ENCODE assay signal across 15 mouse cellular contexts in the genomic region with DNA sequence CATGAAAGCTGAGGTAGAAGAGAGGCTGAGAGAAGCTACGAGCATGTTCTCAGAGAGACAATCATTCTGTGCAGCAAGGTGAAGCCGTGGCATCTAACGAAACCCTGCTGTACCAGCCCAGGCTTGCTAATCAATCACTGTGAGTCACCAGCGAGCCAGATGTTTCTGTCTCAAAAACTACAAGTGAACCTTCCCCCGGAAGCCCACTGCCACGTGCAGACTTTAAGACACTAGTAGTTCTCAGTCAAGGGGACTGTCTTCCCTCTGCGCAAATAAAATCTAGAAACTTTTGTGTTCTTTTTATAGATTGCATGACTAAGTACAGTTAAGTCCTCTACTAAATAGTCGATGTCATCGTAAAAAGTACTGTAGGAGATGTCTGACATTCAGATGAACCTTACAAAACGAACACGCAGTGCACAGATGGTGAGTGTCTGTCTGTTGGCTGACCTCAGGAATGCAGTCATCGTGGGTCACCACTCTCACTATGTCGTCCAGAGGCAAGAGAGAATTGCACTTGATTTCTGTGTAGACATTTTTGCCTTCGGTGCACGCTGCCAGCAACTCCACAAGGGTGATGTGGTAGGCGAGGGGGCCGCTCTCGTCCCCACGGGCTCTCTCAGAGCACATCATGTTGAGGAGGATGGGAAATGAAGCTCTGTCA.
DNase-seq lines count a peak whose midpoint lies in the region; ATAC-seq and TF ChIP-seq lines count a peak whose summit lies in the region.
"Had no signal": no experiment of that assay in that cellular context is flagged by ENCODE, and none has a peak within 500 bp of the region (broad histone marks: within the 10 kb centered on the region; RNA-seq: fewer than 3 reads in every experiment).

No protein-coding gene starts in this region.

- peak overlapping the region; percentile 4; the same call in 1 of the 2 replicates for H3K27ac ChIP-seq in gastrocnemius, adult 2 months
- H3K27ac ChIP-seq in kidney, adult 2 months (ENCODE audit: insufficient read depth, low read depth, low read length) = no peak overlapping the region
- no peak overlapping the region for H3K27ac ChIP-seq in hindbrain, embryonic 14.5 days
- H3K27ac ChIP-seq: forebrain, embryonic 13.5 days; heart, embryonic 15.5 days; liver, embryonic 13.5 days; stomach, embryonic 15.5 days had no signal

- 69% methylated on average over 19 of the region's 19 CpGs for WGBS in kidney, adult 2 months
- 76% methylated on average over 19 of the region's 19 CpGs for WGBS in hindbrain, embryonic 14.5 days

- no peak overlapping the region for H3K4me3 ChIP-seq in gastrocnemius, adult 2 months
- no peak overlapping the region for H3K4me3 ChIP-seq in kidney, adult 2 months (ENCODE audit: insufficient read depth, low read depth, low read length)
- H3K4me3 ChIP-seq in hindbrain, embryonic 14.5 days (replicated peaks; ENCODE audit: low read length) = no peak overlapping the region
- H3K4me3 ChIP-seq: forebrain, embryonic 13.5 days; heart, embryonic 15.5 days; liver, embryonic 13.5 days; megakaryocyte, embryonic 14.5 days; stomach, embryonic 15.5 days had no signal

- H3K9ac ChIP-seq in hindbrain, embryonic 14.5 days = no peak overlapping the region
- H3K9ac ChIP-seq: forebrain, embryonic 13.5 days; heart, embryonic 15.5 days; liver, embryonic 13.5 days; stomach, embryonic 15.5 days had no signal

- no peak for TF ChIP-seq CTCF in gastrocnemius, adult 2 months (IDR thresholded peaks at IDR 0.05)
- TF ChIP-seq CTCF in kidney, adult 2 months (conservative IDR thresholded peaks at IDR 0.05; ENCODE audit: insufficient read depth, insufficient read length, low read depth, low read length) = no peak

- ATAC-seq in hindbrain, embryonic 14.5 days (ENCODE audit: low FRiP score) = no peak
- no peak for ATAC-seq in megakaryocyte-erythroid progenitor cell, adult 5-6 weeks (replicated peaks; ENCODE audit: low FRiP score, low TSS enrichment, poor library complexity, severe bottlenecking)
- ATAC-seq: forebrain, embryonic 13.5 days had no signal

- TF ChIP-seq POLR2A in kidney, adult 2 months (IDR thresholded peaks at IDR 0.05; ENCODE audit: low read depth, low read length) = no peak

- H3K9me3 ChIP-seq in hindbrain, embryonic 14.5 days (ENCODE audit: control insufficient read depth, low read length) = no peaks in the 10 kb centered on the region
- H3K9me3 ChIP-seq: forebrain, embryonic 13.5 days; heart, embryonic 15.5 days; liver, embryonic 13.5 days; stomach, embryonic 15.5 days had no signal

- no peaks in the 10 kb centered on the region for H3K27me3 ChIP-seq in kidney, adult 2 months (replicated peaks; ENCODE audit: control insufficient read depth, insufficient read depth, low read length)
- no peaks in the 10 kb centered on the region for H3K27me3 ChIP-seq in hindbrain, embryonic 14.5 days (ENCODE audit: control insufficient read depth, insufficient read depth, low read length)
- H3K27me3 ChIP-seq: forebrain, embryonic 13.5 days; heart, embryonic 15.5 days; liver, embryonic 13.5 days; megakaryocyte, embryonic 14.5 days; stomach, embryonic 15.5 days had no signal

- intact Hi-C loops in gastrocnemius, adult 2 months (cut with DNase I) = no loop called here

- no peaks in the 10 kb centered on the region; the same call in 1 of the 2 replicates for H3K36me3 ChIP-seq in kidney, adult 2 months (ENCODE audit: control insufficient read depth, insufficient read depth, low read length)
- H3K36me3 ChIP-seq in hindbrain, embryonic 14.5 days (replicated peaks; ENCODE audit: control insufficient read depth, insufficient read depth) = no peaks in the 10 kb centered on the region
- H3K36me3 ChIP-seq: liver, embryonic 13.5 days had no signal

- H3K4me2 ChIP-seq in hindbrain, embryonic 14.5 days (replicated peaks) = no peak overlapping the region
- H3K4me2 ChIP-seq: forebrain, embryonic 13.5 days; heart, embryonic 15.5 days; liver, embryonic 13.5 days; stomach, embryonic 15.5 days had no signal

- no peak for DNase-seq in gastrocnemius, adult 2 months
- DNase-seq in gastrocnemius, postnatal 4 days (ENCODE audit: low spot score in 2 of 2) = no peak
- DNase-seq in kidney, postnatal 4 days = peak; percentile 57 to 65
- DNase-seq in kidney, adult 2 months = no peak
- DNase-seq in NIH3T3 (ENCODE audit: low read depth) = peak; percentile 31
- peak; percentile 44 for DNase-seq in mesoderm, embryonic 11.5 days (ENCODE audit: low read depth, low spot score)
- DNase-seq in hindbrain, embryonic 14.5 days (ENCODE audit: low spot score) = no peak
- DNase-seq: cerebellum, adult 2 months; liver, embryonic 13.5 days; spleen, adult 18-20 months had no signal

- H3K4me1 ChIP-seq in kidney, adult 2 months (ENCODE audit: control insufficient read depth, insufficient read depth, low read length) = no peaks in the 10 kb centered on the region
- no peaks in the 10 kb centered on the region for H3K4me1 ChIP-seq in hindbrain, embryonic 14.5 days (replicated peaks; ENCODE audit: control insufficient read depth, insufficient read depth, low read length)
- H3K4me1 ChIP-seq: forebrain, embryonic 13.5 days; liver, embryonic 13.5 days had no signal

Comparison
In these comparisons a context has a peak if more than half of its experiments do, and no peak if none do; other contexts are left out.
1. DNase-seq: peak in kidney, postnatal 4 days (2 of 2), NIH3T3 (single experiment) and mesoderm, embryonic 11.5 days (single experiment); none in gastrocnemius, adult 2 months (single experiment), gastrocnemius, postnatal 4 days (0 of 2), kidney, adult 2 months (single experiment) and hindbrain, embryonic 14.5 days (single experiment).